Mouse (Mus musculus): ENCODE data around the gene Nt5dc1. TPM values are rescaled to one million over a fixed set of nuclear protein-coding genes. Genes with fewer than 3 reads are reported as not detected.

Gene Nt5dc1
- polyA plus RNA-seq, 1 experiment: 4.0 TPM

- H3K4me3 ChIP-seq: no peak overlapping the region
- no peaks in the 10 kb centered on the region for H3K27me3 ChIP-seq (ENCODE audit: control insufficient read depth, insufficient read depth, insufficient read length)
- H3K4me2 ChIP-seq (ENCODE audit: low read depth): peak overlapping the region; percentile 12
- TF ChIP-seq USF1 (IDR thresholded peaks at IDR 0.05; ENCODE audit: low read depth): no peak
- no peak for TF ChIP-seq MYOD1 (IDR thresholded peaks at IDR 0.05; ENCODE audit: control insufficient read depth in 1 of 3, insufficient read length in 2 of 3, low read depth in 2 of 3)
- TF ChIP-seq MAX (IDR thresholded peaks at IDR 0.05; ENCODE audit: low read depth): no peak
- TF ChIP-seq SRF (IDR thresholded peaks at IDR 0.05; ENCODE audit: control insufficient read depth, insufficient read length, low read depth): no peak
- no peak for TF ChIP-seq REST (IDR thresholded peaks at IDR 0.05; ENCODE audit: insufficient read depth, insufficient read length)
- TF ChIP-seq MYOG (IDR thresholded peaks at IDR 0.05; ENCODE audit: control insufficient read depth in 1 of 3, insufficient read depth in 1 of 3, insufficient read length in 2 of 3, low read depth in 2 of 3): no peak
- TF ChIP-seq CEBPB (IDR thresholded peaks at IDR 0.05; ENCODE audit: insufficient read depth, poor library complexity, severe bottlenecking): no peak
- TF ChIP-seq TCF12 (IDR thresholded peaks at IDR 0.05; ENCODE audit: insufficient read depth, poor library complexity, severe bottlenecking): no peak
- no peak for TF ChIP-seq POLR2A (IDR thresholded peaks at IDR 0.05; ENCODE audit: insufficient read length, low read depth)
- no peaks in the 10 kb centered on the region for H3K79me2 ChIP-seq (ENCODE audit: control insufficient read depth, insufficient read depth)
- no peaks in the 10 kb centered on the region for H3K36me3 ChIP-seq (ENCODE audit: control insufficient read depth, insufficient read depth)
- H3ac ChIP-seq (ENCODE audit: control insufficient read depth, insufficient read length): no peak overlapping the region
Observed at GRCm38 (mm10) chr10:34352166-34352565, 66.2 kb downstream of the Nt5dc1 start.

GRCm38 (mm10) chr10:34341886-34342285 is 76.5 kb downstream of the Nt5dc1 start:
- H3K79me2 ChIP-seq (ENCODE audit: control insufficient read depth, insufficient read depth): no peaks in the 10 kb centered on the region
- H3K27me3 ChIP-seq (ENCODE audit: control insufficient read depth, insufficient read depth, insufficient read length): no peaks in the 10 kb centered on the region
- H3K4me3 ChIP-seq: no peak overlapping the region
- no peak overlapping the region for H3K4me2 ChIP-seq (ENCODE audit: low read depth)
- H3K36me3 ChIP-seq (ENCODE audit: control insufficient read depth, insufficient read depth): peaks cover 4% of the 10 kb centered on the region
- H3ac ChIP-seq (ENCODE audit: control insufficient read depth, insufficient read length): no peak overlapping the region
- TF ChIP-seq POLR2AphosphoS2 (IDR thresholded peaks at IDR 0.05; ENCODE audit: insufficient read length, low read depth) (no peak), E2F4 (IDR thresholded peaks at IDR 0.05; ENCODE audit: insufficient read depth) (no peak), REST (IDR thresholded peaks at IDR 0.05; ENCODE audit: insufficient read depth, insufficient read length) (no peak), TCF12 (IDR thresholded peaks at IDR 0.05; ENCODE audit: insufficient read depth, poor library complexity, severe bottlenecking) (no peak), POLR2A (IDR thresholded peaks at IDR 0.05; ENCODE audit: insufficient read length, low read depth) (no peak), SRF (IDR thresholded peaks at IDR 0.05; ENCODE audit: control insufficient read depth, insufficient read length, low read depth) (no peak), USF1 (IDR thresholded peaks at IDR 0.05; ENCODE audit: low read depth) (no peak)

GRCm38 (mm10) chr10:34341014-34341413 is 77.3 kb downstream of the Nt5dc1 start:
- H3K4me2 ChIP-seq (ENCODE audit: low read depth): no peak overlapping the region

GRCm38 (mm10) chr10:34328310-34328709 is 90.0 kb downstream of the Nt5dc1 start:
- no peak overlapping the region for H3ac ChIP-seq (ENCODE audit: control insufficient read depth, insufficient read length)
- no peak overlapping the region for H3K4me3 ChIP-seq
- H3K36me3 ChIP-seq (ENCODE audit: control insufficient read depth, insufficient read depth): no peaks in the 10 kb centered on the region
- no peaks in the 10 kb centered on the region for H3K79me2 ChIP-seq (ENCODE audit: control insufficient read depth, insufficient read depth)
- H3K4me2 ChIP-seq (ENCODE audit: low read depth): no peak overlapping the region
- TF ChIP-seq MYOD1 (IDR thresholded peaks at IDR 0.05; ENCODE audit: control insufficient read depth in 1 of 3, insufficient read length in 2 of 3, low read depth in 2 of 3) (no peak), CEBPB (IDR thresholded peaks at IDR 0.05; ENCODE audit: insufficient read depth, poor library complexity, severe bottlenecking) (no peak), MAX (IDR thresholded peaks at IDR 0.05; ENCODE audit: low read depth) (no peak)
- H3K27me3 ChIP-seq (ENCODE audit: control insufficient read depth, insufficient read depth, insufficient read length): no peaks in the 10 kb centered on the region

More at GRCm38 (mm10) chr10:34341014-34341413, 77.3 kb downstream of the Nt5dc1 start:
- no peak for TF ChIP-seq E2F4 (IDR thresholded peaks at IDR 0.05; ENCODE audit: insufficient read depth)
- TF ChIP-seq MYOG (IDR thresholded peaks at IDR 0.05; ENCODE audit: control insufficient read depth in 1 of 3, insufficient read depth in 1 of 3, insufficient read length in 2 of 3, low read depth in 2 of 3): no peak
- no peak for TF ChIP-seq MYOD1 (IDR thresholded peaks at IDR 0.05; ENCODE audit: control insufficient read depth in 1 of 3, insufficient read length in 2 of 3, low read depth in 2 of 3)
- no peak for TF ChIP-seq POLR2AphosphoS2 (IDR thresholded peaks at IDR 0.05; ENCODE audit: insufficient read length, low read depth)
- no peak for TF ChIP-seq POLR2A (IDR thresholded peaks at IDR 0.05; ENCODE audit: insufficient read length, low read depth)
- TF ChIP-seq TCF3 (IDR thresholded peaks at IDR 0.05; ENCODE audit: insufficient read length, low read depth): no peak
- no peak for TF ChIP-seq REST (IDR thresholded peaks at IDR 0.05; ENCODE audit: insufficient read depth, insufficient read length)
- no peak for TF ChIP-seq CEBPB (IDR thresholded peaks at IDR 0.05; ENCODE audit: insufficient read depth, poor library complexity, severe bottlenecking)
- TF ChIP-seq USF1 (IDR thresholded peaks at IDR 0.05; ENCODE audit: low read depth): no peak
- TF ChIP-seq MAX (IDR thresholded peaks at IDR 0.05; ENCODE audit: low read depth): no peak
- TF ChIP-seq SRF (IDR thresholded peaks at IDR 0.05; ENCODE audit: control insufficient read depth, insufficient read length, low read depth): no peak
- TF ChIP-seq TCF12 (IDR thresholded peaks at IDR 0.05; ENCODE audit: insufficient read depth, poor library complexity, severe bottlenecking): no peak
- H3K27me3 ChIP-seq (ENCODE audit: control insufficient read depth, insufficient read depth, insufficient read length): no peaks in the 10 kb centered on the region
- H3K79me2 ChIP-seq (ENCODE audit: control insufficient read depth, insufficient read depth): no peaks in the 10 kb centered on the region
- no peak overlapping the region for H3ac ChIP-seq (ENCODE audit: control insufficient read depth, insufficient read length)
- no peak overlapping the region for H3K4me3 ChIP-seq
- H3K36me3 ChIP-seq (ENCODE audit: control insufficient read depth, insufficient read depth): no peaks in the 10 kb centered on the region

GRCm38 (mm10) chr10:34327144-34327543 is 91.2 kb downstream of the Nt5dc1 start:
- Histone ChIP-seq H3K27me3 (ENCODE audit: control insufficient read depth, insufficient read depth, insufficient read length) (no peaks in the 10 kb centered on the region), H3K4me2 (ENCODE audit: low read depth) (no peak overlapping the region), H3K4me3 (no peak overlapping the region), H3K36me3 (ENCODE audit: control insufficient read depth, insufficient read depth) (no peaks in the 10 kb centered on the region), H3ac (ENCODE audit: control insufficient read depth, insufficient read length) (no peak overlapping the region), H3K79me2 (ENCODE audit: control insufficient read depth, insufficient read depth) (no peaks in the 10 kb centered on the region)
- TF ChIP-seq POLR2AphosphoS2 (IDR thresholded peaks at IDR 0.05; ENCODE audit: insufficient read length, low read depth) (no peak), TCF12 (IDR thresholded peaks at IDR 0.05; ENCODE audit: insufficient read depth, poor library complexity, severe bottlenecking) (no peak), REST (IDR thresholded peaks at IDR 0.05; ENCODE audit: insufficient read depth, insufficient read length) (no peak), CEBPB (IDR thresholded peaks at IDR 0.05; ENCODE audit: insufficient read depth, poor library complexity, severe bottlenecking) (no peak), USF1 (IDR thresholded peaks at IDR 0.05; ENCODE audit: low read depth) (no peak), MYOG (IDR thresholded peaks at IDR 0.05; ENCODE audit: control insufficient read depth in 1 of 3, insufficient read depth in 1 of 3, insufficient read length in 2 of 3, low read depth in 2 of 3) (no peak), POLR2A (IDR thresholded peaks at IDR 0.05; ENCODE audit: insufficient read length, low read depth) (no peak), MYOD1 (IDR thresholded peaks at IDR 0.05; ENCODE audit: control insufficient read depth in 1 of 3, insufficient read length in 2 of 3, low read depth in 2 of 3) (no peak), TCF3 (IDR thresholded peaks at IDR 0.05; ENCODE audit: insufficient read length, low read depth) (no peak), SRF (IDR thresholded peaks at IDR 0.05; ENCODE audit: control insufficient read depth, insufficient read length, low read depth) (no peak), MAX (IDR thresholded peaks at IDR 0.05; ENCODE audit: low read depth) (no peak), E2F4 (IDR thresholded peaks at IDR 0.05; ENCODE audit: insufficient read depth) (no peak)
